Mouse (Mus musculus) myocyte (in vitro differentiated cells): ENCODE results near the gene Serpina5.

Experiments
- CEBPB ChIP-seq: IDR thresholded peaks from 2 replicates; pipeline ENCODE4 v1.6.1; 2011; ENCODE audit warnings: mild to moderate bottlenecking, moderate library complexity; ENCODE audit not compliant: poor library complexity, insufficient read depth, severe bottlenecking
- E2F4 ChIP-seq: IDR thresholded peaks from one replicate; pipeline ENCODE4 v1.6.1; 2011; ENCODE audit warnings: mild to moderate bottlenecking, control low read depth, moderate library complexity; ENCODE audit not compliant: insufficient read depth
- MAX ChIP-seq: IDR thresholded peaks from one replicate; pipeline ENCODE4 v1.6.1; 2011; ENCODE audit warnings: low read depth, mild to moderate bottlenecking, control low read depth
- POLR2A ChIP-seq: IDR thresholded peaks from one replicate; pipeline ENCODE4 v1.6.1; 2011; ENCODE audit warnings: low read depth, mild to moderate bottlenecking, control low read depth, moderate library complexity; ENCODE audit not compliant: insufficient read length
- POLR2AphosphoS2 ChIP-seq: IDR thresholded peaks from one replicate; pipeline ENCODE4 v1.6.1; 2011; ENCODE audit warnings: low read depth, control low read depth; ENCODE audit not compliant: insufficient read length
- REST ChIP-seq: IDR thresholded peaks from one replicate; pipeline ENCODE4 v1.6.1; 2011; ENCODE audit warnings: mild to moderate bottlenecking, control low read depth, moderate library complexity; ENCODE audit not compliant: insufficient read depth, insufficient read length
- SRF ChIP-seq: IDR thresholded peaks from one replicate; pipeline ENCODE4 v1.6.1; 2011; ENCODE audit warnings: low read depth; ENCODE audit not compliant: control insufficient read depth, insufficient read length
- TCF12 ChIP-seq: IDR thresholded peaks from one replicate; pipeline ENCODE4 v1.6.1; 2011; ENCODE audit warnings: mild to moderate bottlenecking, control low read depth; ENCODE audit not compliant: poor library complexity, insufficient read depth, severe bottlenecking
- USF1 ChIP-seq: IDR thresholded peaks from one replicate; pipeline ENCODE4 v1.6.1; 2011; ENCODE audit warnings: low read depth, mild to moderate bottlenecking, control low read depth, moderate library complexity

DNA sequence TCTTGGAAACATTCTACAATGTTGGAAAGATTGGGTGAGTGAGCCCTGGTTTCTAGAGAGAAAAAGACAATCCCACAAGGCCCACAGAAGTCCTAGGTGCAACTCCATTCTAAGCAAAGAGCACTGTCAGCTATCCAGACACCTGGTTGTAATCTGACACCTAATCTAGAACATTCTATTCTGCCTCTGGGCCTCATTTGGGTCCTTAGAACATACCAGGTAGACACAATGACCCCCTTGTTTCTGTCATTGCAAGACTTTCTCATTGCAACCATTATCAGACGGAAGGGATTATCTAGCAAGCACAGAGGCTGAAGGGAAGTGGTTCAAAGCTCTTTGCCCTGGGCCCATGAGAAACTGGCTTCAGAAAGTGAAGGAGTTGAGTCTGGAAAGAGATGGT lies 9.6 kb upstream of the Serpina5 start:
- TF ChIP-seq POLR2A (no peak), USF1 (no peak), TCF12 (no peak), MAX (no peak), SRF (no peak), E2F4 (no peak), POLR2AphosphoS2 (no peak), CEBPB (no peak), REST (no peak)
